Mouse (Mus musculus) v-Abl transformed pro-B cells (cell line): ENCODE measurements around the gene Ccdc85c.

Source experiments
- in situ Hi-C, 2 experiments: fragments of 400-800 bp; cut with MboI; formaldehyde crosslinking; loops; one replicate each; pipeline ENCODE4 v1.15.1; 2025; ENCODE audit not compliant: unreplicated experiment in 2 of 2

Gene Ccdc85c

GRCm38 (mm10) chr12:108219825-108220616 is 55.2 kb downstream of the Ccdc85c start:
- in situ Hi-C loops = no loop called here

GRCm38 (mm10) chr12:108219163-108219562 is 56.1 kb downstream of the Ccdc85c start:
- in situ Hi-C loops = no loop called here

- in situ Hi-C loops = no loop called here
Measured at GRCm38 (mm10) chr12:108217572-108217971, 57.7 kb downstream of the Ccdc85c start.

- in situ Hi-C loops = no loop called here
Measured at GRCm38 (mm10) chr12:108216611-108217370, 58.4 kb downstream of the Ccdc85c start.

- in situ Hi-C loops = no loop called here
Measured at GRCm38 (mm10) chr12:108215090-108215489, 60.1 kb downstream of the Ccdc85c start.

- in situ Hi-C loops = no loop called here
Measured at GRCm38 (mm10) chr12:108213090-108214041, 61.9 kb downstream of the Ccdc85c start.

- in situ Hi-C loops = no loop called here
Measured at GRCm38 (mm10) chr12:108212476-108212875, 62.7 kb downstream of the Ccdc85c start.

GRCm38 (mm10) chr12:108212071-108212470 is 63.2 kb downstream of the Ccdc85c start:
- in situ Hi-C loops = no loop called here

GRCm38 (mm10) chr12:108210623-108211022 is 64.6 kb downstream of the Ccdc85c start:
- in situ Hi-C loops = no loop called here

GRCm38 (mm10) chr12:108208726-108209438 is 66.3 kb downstream of the Ccdc85c start:
- in situ Hi-C loops = loop anchor here (5.0 kb wide), 2 partner anchors 83 to 288 kb away; no protein-coding TSS in a partner anchor

GRCm38 (mm10) chr12:108208216-108208615 is 67.0 kb downstream of the Ccdc85c start:
- in situ Hi-C loops = loop anchor here (5.0 kb wide), 2 partner anchors 84 to 289 kb away; no protein-coding TSS in a partner anchor

GRCm38 (mm10) chr12:108206641-108207040 is 68.6 kb downstream of the Ccdc85c start:
- in situ Hi-C loops = loop anchor here (5.0 kb wide), 2 partner anchors 86 to 291 kb away; no protein-coding TSS in a partner anchor

GRCm38 (mm10) chr12:108204978-108205377 is 70.2 kb downstream of the Ccdc85c start:
- in situ Hi-C loops = loop anchor here (5.0 kb wide), 4 partner anchors 87 to 292 kb away; no protein-coding TSS in a partner anchor

- in situ Hi-C loops = loop anchor here (5.0 kb wide), 2 partner anchors 93 to 288 kb away; no protein-coding TSS in a partner anchor
Measured at GRCm38 (mm10) chr12:108203895-108204294, 71.3 kb downstream of the Ccdc85c start.

GRCm38 (mm10) chr12:108200094-108200493 is 75.1 kb downstream of the Ccdc85c start:
- in situ Hi-C loops = loop anchor here (5.0 kb wide), 2 partner anchors 97 to 292 kb away; no protein-coding TSS in a partner anchor

GRCm38 (mm10) chr12:108198447-108198846 is 76.8 kb downstream of the Ccdc85c start:
- in situ Hi-C loops = loop anchor here (25.0 kb wide), 4 partner anchors 439 to 864 kb away; partner anchors contain the start of genes Begain (in 1 of the 2), Wars (in 1 of the 2) and Wdr25 (in 1 of the 2)

- in situ Hi-C loops = loop anchor here (25.0 kb wide), 4 partner anchors 442 to 867 kb away; partner anchors contain the start of genes Begain (in 1 of the 2), Wars (in 1 of the 2) and Wdr25 (in 1 of the 2)
Measured at GRCm38 (mm10) chr12:108195761-108196160, 79.5 kb downstream of the Ccdc85c start.

GRCm38 (mm10) chr12:108193878-108194277 is 81.3 kb downstream of the Ccdc85c start:
- in situ Hi-C loops = loop anchor here (25.0 kb wide), 4 partner anchors 443 to 868 kb away; partner anchors contain the start of genes Begain (in 1 of the 2), Wars (in 1 of the 2) and Wdr25 (in 1 of the 2)
